Mouse (Mus musculus): ENCODE results near the gene Atxn7.
"Not testable (repeated sequence)": the region's sequence is repeated elsewhere in the genome, so short reads cannot be mapped to it uniquely, and the experiment has no call there.

Atxn7 gene

DNA sequence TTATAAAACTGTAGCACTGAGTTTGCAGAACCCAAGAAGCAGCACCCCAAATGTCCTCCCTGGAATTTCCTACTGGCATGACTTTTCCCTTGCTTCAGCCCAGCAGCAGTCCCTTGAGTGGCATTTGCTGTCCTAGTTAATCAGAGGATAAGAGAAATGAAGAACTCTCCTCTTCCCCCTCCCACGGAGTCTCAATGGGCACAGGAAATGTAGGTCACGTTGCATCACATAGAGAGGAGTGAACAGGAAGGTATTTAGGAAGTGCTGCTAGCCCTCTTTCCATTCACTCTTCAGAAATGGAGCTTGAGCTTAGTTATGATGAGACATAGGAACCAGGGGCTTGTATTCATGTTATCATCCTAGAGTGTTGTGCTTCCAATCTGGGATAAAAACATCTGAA, 20.0 kb downstream of the Atxn7 start:
- in situ Hi-C loops (cut with MboI, MseI) = no loop called here

DNA sequence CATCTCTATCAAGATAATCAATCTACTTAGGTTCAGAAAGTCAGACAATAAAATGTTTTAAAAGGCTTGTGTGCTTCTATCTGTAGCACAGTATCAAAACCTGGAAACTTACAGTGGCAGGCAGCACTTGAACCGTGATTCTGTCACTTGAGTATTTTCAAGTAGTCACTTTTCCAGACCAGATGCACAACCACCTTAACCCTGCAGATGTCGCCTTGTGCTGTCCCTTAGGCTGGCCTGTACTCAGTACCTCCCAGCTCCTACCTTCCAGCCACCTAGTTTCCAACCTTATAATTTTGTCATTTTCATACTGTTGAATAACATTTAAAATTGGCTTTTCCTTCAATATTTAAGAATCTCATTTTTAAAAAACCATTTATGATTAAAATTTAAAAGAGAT, 20.9 kb downstream of the Atxn7 start:
- in situ Hi-C loops (cut with MboI, MseI) = no loop called here

DNA sequence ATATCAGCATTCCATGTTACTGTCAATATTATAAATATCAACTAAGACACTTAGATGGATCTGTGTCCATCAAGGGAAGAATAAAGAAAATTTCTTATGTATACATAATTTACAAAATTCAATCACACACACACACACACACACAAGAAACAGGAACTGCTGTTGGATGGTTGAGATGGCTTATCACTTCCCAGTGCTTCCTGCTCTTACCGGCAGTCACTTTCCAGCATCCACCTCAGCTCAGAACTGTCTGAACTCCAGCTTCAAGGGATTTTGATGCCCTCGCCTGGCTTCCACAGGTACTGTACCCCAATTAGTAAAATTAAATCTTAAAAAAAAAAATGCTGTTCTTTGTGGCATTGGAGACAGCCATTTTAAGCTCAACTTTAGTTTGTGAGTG, 27.2 kb downstream of the Atxn7 start:
- in situ Hi-C loops (cut with MboI, MseI) = no loop called here

DNA sequence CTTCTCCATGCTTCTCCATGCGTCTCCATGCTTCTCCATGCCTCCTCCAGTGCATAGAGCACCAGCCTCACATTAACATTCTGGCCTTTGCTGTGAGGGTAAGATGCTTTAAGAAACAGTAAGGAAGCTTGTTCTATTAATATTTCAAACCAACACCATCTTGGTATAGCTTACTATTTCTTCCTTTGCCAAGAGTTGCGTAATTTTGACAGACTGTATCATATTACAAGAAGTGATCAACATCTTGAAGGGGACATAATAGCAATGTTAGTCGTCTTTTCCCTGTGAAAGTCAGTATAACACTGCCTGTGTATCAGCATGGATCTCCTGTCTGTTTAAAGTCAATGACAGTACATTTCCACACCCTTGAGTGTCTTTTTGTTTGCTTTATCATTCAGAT, 29.5 kb downstream of the Atxn7 start:
- in situ Hi-C loops (cut with MboI, MseI) = no loop called here

DNA sequence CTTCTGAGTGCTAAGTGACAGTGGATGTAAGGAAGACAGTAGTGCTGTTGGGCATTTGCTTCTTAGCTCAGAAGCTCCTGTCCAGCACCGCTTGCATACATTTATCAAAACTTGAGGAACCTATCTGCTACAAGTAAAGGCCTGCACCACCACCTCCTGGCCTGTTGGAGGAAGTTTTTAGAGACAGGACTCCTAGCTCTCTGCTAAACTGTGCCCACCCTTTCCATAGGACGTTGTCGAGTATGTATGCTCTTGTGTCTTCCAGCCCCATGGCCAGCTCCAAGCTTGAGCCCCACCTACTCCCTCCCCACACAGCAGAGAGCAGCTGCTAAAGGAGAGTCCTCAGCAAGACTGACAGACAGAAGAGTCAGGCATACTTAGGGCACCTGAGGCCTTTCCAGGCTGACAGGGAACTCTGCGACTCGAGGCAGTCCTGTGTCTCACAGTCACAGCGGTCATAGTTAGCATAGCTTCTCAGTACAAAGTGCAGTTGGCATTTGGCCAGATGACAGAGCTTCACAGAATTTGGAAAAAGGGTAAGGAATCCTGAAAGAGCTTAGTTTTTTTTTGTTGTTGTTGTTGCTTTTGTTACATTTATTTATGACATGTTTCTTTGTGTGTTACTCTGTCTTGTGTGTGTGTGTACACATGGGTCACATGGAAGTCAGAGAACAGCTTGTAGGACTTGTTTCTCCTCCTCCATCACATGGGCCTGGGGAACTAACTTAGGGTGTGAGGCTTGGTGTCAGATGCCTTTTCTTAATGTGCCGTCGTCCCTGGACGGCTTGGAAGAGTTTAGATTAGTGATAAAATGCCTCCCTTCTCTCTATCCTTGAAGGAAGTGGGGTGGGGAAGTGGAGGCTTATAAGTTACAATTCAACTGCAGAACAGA, 34.2 kb downstream of the Atxn7 start:
- in situ Hi-C loops (cut with MboI, MseI) = no loop called here

DNA sequence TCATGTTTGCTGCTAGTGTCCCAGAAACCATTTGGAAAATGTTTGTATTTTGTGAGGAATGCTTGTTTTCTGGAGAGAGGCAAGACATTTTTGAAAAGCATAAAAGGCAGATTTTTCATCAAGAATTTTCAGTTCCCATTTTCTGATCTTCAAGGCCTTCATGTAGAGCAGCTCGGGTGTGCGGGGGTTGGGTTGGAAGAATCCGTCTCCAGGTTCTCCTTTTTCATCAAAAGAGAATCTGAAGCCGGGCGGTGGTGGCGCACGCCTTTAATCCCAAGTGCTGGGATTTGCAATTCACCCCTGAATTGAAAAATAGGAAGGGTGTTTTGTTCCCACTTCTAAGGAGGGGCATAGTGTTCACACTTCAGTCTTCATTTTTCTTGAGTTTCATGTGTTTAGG, 41.5 kb downstream of the Atxn7 start:
- in situ Hi-C loops (cut with MboI, MseI) = no loop called here

DNA sequence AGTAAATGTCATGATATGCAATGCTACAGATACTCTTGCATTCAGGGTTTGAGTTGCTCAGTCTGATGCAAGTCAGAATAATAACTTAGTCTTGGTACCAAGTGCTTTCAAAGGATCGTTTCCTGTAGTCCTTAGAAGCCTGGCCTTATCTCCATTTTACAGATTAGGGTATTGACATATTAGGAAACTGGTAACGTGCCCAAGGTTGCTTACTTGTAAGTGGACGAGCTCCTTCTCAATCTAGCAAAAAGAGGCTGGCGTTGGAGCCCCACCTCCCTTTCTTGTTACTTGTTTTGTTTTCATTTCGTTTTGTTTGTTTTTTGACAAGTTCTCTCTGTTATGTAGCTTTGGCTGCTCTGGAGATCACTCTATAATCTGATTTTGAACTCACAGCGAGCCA, 48.5 kb downstream of the Atxn7 start:
- in situ Hi-C loops (cut with MboI, MseI) = no loop called here

DNA sequence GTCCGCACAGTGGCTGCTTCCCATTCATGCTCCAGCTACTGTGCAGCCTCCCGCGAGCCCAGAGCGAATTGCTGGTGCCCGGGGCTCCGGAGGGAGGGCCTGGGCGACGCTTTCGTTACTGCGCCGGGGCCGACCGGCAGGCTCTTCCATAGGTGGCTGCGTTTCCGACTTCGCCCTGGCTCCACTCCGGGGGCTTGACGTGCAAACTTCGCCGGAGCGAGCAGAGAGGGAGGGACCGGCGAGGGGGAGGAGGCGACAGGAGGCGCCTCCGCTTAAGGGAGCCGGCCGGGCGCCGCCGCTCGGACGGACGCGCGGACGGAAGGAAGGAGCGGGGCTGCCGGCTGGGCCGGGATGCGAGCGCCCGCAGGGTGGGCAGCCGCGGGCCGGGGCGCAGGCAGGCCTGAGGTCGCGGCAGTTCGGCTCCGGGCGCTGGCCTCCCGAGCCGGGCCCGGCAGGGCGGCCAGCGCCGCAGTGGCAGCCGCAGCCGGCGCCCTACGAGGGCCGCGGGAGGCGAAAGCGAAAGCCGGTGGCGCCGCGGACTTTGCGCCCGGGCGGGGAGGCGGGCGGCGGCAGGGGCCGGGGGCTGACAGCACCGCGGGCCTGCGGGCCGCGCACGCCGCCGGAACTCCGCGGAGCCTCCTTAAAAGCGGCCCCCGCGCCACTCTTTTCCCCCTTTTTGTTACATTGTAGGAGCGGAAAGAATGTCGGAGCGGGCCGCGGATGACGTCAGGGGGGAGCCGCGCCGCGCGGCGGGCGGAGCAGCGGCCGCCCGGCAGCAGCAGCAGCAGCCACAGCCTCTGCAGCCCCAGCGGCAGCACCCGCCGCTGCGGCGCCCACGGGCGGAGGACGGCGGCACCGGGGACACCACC, 51.4 kb downstream of the Atxn7 start:
- in situ Hi-C loops (cut with MboI, MseI) = no loop called here

DNA sequence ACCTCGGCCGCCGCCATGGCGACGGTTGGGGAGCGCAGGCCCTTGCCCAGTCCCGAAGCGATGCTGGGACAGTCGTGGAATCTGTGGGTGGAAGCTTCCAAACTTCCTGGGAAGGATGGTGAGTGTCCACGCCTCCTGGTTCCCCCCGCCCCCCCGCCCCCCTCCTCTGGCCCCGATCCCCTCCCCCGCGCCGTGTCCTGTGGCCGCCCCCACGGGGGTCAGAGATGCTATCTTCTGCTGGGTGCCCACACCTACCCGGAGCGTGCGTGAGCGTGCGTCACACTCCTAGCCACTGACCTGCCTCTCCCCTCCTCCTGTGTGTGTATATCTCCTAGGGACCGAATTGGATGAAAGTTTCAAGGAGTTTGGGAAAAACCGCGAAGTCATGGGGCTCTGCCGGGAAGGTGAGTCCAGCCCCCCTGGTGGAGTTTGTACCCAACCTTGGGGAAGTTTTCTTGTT, 52.0 kb downstream of the Atxn7 start:
- in situ Hi-C loops (cut with MboI, MseI) = no loop called here

DNA sequence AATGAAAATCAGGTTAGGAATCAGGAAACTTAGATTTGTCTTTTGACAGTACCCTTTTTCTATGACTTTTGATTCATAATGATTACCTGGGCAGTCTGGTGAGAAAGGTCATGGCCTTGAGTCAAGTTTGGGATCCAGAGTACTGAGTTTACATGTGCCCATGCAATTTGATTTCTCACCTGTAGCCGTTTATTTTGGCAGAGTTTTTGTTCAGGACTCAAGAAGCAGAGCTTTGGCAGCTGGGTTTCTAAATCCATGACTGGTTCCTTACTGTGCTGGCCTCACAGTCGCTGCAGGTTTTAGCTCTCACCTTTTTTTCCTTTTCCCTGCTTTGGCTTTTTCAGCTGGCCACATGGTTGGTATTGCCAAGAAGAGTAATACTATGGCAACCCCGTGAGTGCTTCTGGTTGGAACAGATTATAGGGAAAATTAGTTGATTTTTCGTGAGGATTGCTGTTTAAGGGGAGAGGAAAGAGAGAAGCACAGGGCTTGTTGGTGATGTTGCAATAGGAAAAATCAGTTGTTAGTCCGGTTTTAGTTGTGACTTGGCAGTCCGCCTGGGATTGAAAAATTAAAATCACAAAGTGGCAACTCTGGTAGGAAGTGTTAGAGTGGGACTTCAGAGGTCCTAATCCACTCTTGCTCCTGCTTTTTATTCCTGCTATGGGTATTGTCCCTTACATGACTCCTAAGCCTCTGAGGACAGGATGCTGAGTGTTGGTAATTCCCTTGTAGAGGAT, 53.6 kb downstream of the Atxn7 start:
- in situ Hi-C loops (cut with MboI, MseI) = no loop called here

DNA sequence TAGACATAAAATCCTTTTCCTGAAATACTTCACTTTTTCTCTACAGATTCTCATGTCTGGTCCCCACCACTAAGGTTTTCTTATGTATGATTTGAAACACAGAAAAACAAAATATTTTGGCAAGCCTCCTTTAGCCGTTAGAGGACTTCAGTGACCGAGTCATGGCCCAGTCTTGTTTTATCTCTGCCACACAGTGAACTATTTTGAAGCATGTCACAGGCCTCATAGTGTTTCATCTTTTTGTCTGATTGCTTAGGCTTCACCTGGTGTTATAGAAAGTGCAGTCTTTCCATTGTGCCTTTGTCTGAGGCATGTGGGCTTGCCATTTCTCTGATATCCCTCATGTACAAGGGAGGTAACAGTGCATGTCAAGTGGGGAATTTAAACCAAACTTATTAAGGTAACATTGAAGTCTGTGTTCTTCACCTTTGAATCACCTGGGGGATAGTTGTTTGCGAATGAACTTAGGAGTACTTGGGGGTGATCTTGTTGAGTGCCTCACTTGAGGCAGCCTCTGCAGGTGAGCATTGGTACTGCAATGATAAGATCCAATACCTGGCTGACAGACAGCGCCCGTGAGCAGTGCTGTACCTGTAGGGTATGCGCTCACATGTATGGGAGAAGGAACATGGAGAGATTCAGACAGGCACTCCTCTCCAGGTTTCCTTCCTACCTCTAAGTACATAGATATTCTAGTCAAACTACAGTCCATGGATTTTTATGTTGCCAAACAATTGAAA, 58.1 kb downstream of the Atxn7 start:
- in situ Hi-C loops (cut with MboI, MseI) = no loop called here

DNA sequence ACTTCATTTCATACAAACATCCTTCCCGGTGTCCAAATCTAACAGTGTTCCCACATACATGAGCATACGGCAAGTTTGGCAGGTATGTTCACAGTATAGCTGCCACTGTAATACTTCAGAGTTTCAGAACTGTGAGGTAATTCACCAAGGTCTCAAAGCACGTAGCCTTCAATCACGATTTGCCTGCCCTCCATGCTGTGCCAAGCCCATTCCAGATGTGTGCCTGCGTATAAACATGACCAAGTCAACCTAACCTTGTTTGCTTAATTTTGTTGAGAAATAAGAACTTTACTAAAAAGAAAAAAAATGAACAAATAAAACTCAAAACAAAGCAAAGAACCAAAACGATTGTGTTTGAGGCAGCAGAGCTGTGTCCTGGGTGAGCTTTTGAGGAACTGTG, 60.0 kb downstream of the Atxn7 start:
- in situ Hi-C loops (cut with MboI, MseI) = no loop called here

DNA sequence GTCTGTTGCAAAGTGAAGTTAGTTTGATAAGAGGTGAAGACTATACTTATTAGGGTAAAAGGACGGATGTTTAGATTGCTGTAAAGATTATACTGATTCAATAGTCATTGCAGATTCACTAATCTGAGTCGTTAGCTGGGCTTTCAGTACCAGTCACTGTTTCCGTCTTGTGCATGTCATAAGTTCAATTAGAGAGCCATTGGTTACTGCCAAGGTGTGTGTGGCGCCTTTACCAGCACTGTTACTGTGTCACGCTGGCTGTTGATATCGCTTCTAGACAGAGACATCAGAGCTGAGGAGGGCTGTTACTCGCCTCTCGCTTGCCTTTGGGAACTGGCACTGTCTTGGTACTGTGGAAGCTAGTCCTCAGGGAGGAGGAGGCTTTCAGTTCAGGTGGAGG, 64.6 kb downstream of the Atxn7 start:
- in situ Hi-C loops (cut with MboI, MseI) = no loop called here

DNA sequence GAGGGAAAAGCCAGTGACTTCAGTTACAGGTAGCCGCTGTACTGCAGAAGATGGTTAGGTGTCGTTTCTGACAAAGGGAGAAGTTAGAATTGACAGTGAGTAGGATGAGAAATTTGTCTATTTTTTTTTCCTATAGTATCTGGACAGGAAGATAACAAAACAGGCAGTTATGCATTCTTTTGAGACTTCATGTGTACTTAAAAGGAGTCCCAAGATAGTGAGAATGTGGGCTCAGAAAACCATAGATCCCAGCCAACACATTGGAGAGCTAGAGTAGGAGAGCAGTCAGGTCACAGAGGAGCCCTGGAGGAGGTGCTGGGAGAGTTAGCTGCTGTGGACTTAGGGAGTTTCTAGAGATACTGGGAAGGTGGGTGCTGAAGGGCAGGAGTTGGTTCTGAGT, 69.4 kb downstream of the Atxn7 start:
- in situ Hi-C loops (cut with MboI, MseI) = no loop called here

DNA sequence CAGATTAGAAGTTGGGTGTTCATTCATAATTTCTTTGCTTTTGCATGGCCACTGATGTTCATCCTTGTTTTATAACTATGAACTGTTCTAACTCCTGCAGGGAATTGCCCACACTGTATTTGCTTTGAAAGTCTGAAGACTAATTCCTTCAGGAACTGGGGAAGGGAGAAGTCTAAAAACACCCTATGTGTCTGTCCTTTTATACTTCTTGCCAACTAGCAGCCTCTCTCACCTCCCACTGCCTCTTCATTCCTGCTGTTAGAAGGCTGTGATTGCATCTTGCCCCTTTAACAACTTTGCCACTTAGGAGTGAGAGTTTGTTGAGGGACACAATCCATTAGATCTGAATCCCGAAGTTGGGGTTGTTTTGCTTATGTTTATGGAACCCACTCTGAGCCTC, 71.6 kb downstream of the Atxn7 start:
- in situ Hi-C loops (cut with MboI, MseI) = no loop called here

DNA sequence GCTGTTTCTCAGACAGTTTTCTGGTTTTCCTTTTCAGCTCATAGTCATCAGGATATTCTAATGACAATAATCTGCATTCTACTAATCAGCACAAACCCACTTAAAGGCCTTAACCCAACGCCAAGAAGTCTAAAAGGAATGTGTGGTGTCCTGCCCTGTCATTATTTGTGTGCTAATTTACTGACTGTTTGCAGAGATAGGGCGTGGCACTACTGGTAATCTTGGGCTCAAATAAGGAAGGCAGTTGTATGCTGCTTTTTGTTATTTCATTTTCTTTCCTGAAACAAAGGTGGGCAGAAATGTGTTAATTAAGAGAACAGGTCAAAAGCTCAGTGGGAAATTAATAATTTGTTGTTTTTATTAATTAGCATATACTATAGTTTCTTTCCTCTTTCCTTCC, 75.1 kb downstream of the Atxn7 start:
- in situ Hi-C loops (cut with MboI, MseI) = no loop called here

DNA sequence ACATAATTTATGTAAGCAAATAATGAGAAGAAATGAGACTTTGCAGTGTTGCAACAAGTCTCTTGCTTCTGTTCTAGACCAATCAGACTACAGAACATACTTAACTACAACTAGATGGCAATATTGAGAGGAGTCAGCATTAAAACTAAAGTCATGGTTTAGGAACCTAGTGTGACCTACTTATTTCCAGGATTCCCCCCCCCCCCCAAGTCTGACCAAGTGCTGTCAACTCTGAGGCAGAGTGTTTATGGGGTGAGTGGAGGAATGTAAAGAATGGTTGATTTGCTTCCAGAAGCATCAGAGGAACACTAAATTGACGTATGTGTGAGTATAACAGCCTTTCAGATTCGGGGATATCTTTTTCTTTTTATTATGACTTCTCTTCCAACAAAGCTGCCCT, 77.0 kb downstream of the Atxn7 start:
- in situ Hi-C loops (cut with MboI, MseI) = no loop called here

DNA sequence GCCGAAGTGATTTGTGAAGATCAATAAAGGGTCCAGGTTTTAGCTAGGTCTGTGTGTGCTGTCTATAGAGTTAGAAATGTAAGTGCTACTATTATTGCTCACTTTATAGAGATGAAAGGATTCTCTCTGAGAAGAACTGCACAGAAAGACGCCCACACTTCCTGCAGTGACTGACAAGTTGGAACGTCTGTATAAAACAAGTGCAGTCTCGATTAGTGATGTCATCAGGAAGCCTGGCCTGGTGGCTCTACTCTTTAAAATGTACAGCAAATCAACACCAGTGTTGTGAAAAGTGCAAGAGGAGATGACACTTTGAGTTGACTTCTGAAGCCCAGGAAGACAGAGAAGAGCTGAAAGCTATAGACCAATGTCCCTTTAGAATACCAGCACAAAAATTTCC, 81.1 kb downstream of the Atxn7 start:
- in situ Hi-C loops (cut with MboI, MseI) = no loop called here

DNA sequence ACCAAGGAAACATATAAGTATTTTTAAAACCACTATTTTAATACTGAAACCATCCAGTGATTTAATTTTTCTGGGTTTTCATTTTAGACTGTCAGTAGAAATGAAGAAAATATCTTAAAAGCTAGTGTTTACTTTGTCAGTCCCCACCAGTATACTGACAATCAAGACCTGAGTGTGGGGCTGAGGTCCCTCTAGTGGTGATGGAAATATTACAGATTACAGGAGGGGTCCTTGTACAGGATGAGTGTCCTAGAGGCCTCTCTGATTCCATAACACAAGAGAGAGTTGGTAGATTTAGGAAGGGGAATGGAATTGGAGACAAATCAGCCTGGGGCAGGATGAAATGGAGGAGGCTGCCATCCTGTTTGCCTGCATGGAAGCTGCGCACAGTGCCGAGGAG, 93.1 kb downstream of the Atxn7 start:
- in situ Hi-C loops (cut with MboI, MseI) = no loop called here

DNA sequence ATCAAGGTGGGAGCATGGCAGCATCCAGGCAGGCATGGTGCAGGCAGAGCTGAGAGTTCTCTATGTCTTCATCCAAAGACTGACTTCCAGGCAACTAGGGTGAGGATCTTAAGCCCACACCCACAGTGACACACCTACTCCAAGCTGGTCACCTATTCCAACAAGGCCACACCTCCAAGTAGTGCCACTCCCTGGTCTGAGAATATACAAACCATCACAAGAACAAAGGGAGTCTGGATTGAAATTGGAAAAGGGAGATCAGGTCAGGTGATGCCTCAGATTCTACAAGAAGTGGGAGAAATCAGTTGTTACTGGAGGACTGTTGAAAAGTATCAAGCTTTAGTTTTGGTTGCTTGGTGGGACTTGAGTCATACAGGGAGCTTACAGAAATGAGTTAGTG, 98.4 kb downstream of the Atxn7 start:
- in situ Hi-C loops (cut with MboI, MseI) = not testable (repeated sequence)

DNA sequence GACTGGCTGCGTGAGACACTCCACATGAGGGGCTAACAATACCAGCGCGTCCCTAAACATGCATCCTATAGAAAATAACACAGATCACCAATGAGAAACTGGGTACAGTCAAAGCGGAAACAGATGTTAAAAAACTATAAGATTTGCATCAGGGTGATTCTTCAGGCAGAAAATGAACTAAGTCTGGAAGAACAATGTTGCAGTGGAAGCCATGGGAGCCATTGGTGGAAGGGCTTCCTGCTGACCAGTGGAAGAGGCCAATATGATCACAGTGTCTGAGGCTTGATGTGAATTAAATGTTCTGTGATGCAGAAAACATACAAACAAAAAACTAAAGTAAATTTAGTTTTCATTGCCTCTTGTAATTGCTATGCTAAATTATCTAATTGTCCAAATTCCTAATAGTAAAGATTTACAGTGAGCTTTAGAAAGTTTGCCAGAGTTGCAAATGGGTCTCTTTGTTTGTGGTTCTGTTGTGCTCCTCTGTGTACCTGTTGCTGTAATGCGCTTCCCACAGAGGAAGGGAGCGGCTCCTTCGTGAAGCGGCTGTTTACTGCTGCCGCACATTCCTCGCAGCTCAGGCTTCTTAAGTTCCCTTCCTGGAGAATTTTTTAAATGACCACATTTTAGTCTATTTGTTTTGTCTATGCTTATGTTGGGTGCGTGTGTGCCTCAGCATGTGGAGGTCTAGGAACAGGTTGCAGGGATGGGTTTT, 101.4 kb downstream of the Atxn7 start:
- in situ Hi-C loops (cut with MboI, MseI) = no loop called here

Measured in T-helper 1 cell (primary cell).